Comparison of ENCODE assay signal across 11 mouse cellular contexts in genomic region chr5:140507466-140508208, GRCm38 (mm10). TPM values are rescaled to one million over a fixed set of nuclear protein-coding genes. Genes with fewer than 3 reads are reported as not detected.
A peak's percentile ranks its signal among the peaks of the same experiment; 100 is the strongest.
DNase-seq lines count a peak whose midpoint lies in the region; ATAC-seq lines count a peak whose summit lies in the region.
"Had no signal": no experiment of that assay in that cellular context is flagged by ENCODE, and none has a peak within 500 bp of the region (broad histone marks: within the 10 kb centered on the region; RNA-seq: fewer than 3 reads in every experiment).

No protein-coding gene starts in this region.

- H3K4me3 ChIP-seq in lung, embryonic 15.5 days, result no peak overlapping the region
- H3K4me3 ChIP-seq in limb, embryonic 10.5 days, result no peak overlapping the region
- no peak overlapping the region for H3K4me3 ChIP-seq in neural tube, embryonic 13.5 days
- H3K4me3 ChIP-seq: forebrain, embryonic 15.5 days had no signal

- 81% methylated on average over 14 of the region's 14 CpGs for WGBS in lung, embryonic 15.5 days
- WGBS in limb, embryonic 10.5 days, result 91% methylated on average over 14 of the region's 14 CpGs
- WGBS in neural tube, embryonic 13.5 days, result 85% methylated on average over 14 of the region's 14 CpGs

- H3K9ac ChIP-seq in lung, embryonic 15.5 days, result no peak overlapping the region
- H3K9ac ChIP-seq in neural tube, embryonic 13.5 days, result peak overlapping the region; percentile 79; the same call in 1 of the 2 replicates
- H3K9ac ChIP-seq: forebrain, embryonic 15.5 days had no signal

- no peaks in the 10 kb centered on the region for H3K9me3 ChIP-seq in lung, embryonic 15.5 days
- H3K9me3 ChIP-seq in limb, embryonic 10.5 days (replicated peaks), result no peaks in the 10 kb centered on the region
- no peaks in the 10 kb centered on the region for H3K9me3 ChIP-seq in neural tube, embryonic 13.5 days
- H3K9me3 ChIP-seq: forebrain, embryonic 15.5 days had no signal

- peaks cover 61% of the 10 kb centered on the region for H3K4me1 ChIP-seq in lung, embryonic 15.5 days
- peaks cover 74% of the 10 kb centered on the region for H3K4me1 ChIP-seq in limb, embryonic 10.5 days
- peaks cover 73% of the 10 kb centered on the region for H3K4me1 ChIP-seq in neural tube, embryonic 13.5 days (replicated peaks)

- DNase-seq in cerebellum, adult 11-12 months, result peak; percentile 29
- no peak for DNase-seq in cerebellum, adult 9-10 months
- DNase-seq in lung, postnatal 14 days, result no peak
- DNase-seq in limb, embryonic 10.5 days (ENCODE audit: low spot score), result no peak
- no peak for DNase-seq in testis, postnatal 10 days (ENCODE audit: low spot score)
- DNase-seq in left cerebral cortex, adult 18-20 months (ENCODE audit: low spot score in 2 of 2), result no peak

- ATAC-seq in lung, embryonic 15.5 days (ENCODE audit: borderline replicate concordance, extremely low read depth, low FRiP score, low TSS enrichment), result no peak
- no peak for ATAC-seq in neural tube, embryonic 13.5 days (ENCODE audit: low read depth)
- ATAC-seq: forebrain, embryonic 15.5 days; inflammation-experienced regulatory T-cells, adult 6 months had no signal

- no peaks in the 10 kb centered on the region for H3K27me3 ChIP-seq in lung, embryonic 15.5 days
- no peaks in the 10 kb centered on the region for H3K27me3 ChIP-seq in limb, embryonic 10.5 days (ENCODE audit: low read depth, poor library complexity, severe bottlenecking)
- H3K27me3 ChIP-seq in neural tube, embryonic 13.5 days, result peaks cover 6% of the 10 kb centered on the region
- H3K27me3 ChIP-seq: forebrain, embryonic 15.5 days had no signal

- 0 out of 2 replicates have a peak overlapping the region, but pooled peaks have one; percentile 6 for H3K4me2 ChIP-seq in lung, embryonic 15.5 days
- H3K4me2 ChIP-seq in neural tube, embryonic 13.5 days, result peak overlapping the region; percentile 80

- no peak overlapping the region for H3K27ac ChIP-seq in lung, embryonic 15.5 days
- peak overlapping the region; percentile 27; the same call in 1 of the 2 replicates for H3K27ac ChIP-seq in limb, embryonic 10.5 days
- H3K27ac ChIP-seq in neural tube, embryonic 13.5 days (replicated peaks), result no peak overlapping the region
- H3K27ac ChIP-seq: forebrain, embryonic 15.5 days; left cerebral cortex, adult 2 months had no signal

- H3K36me3 ChIP-seq in lung, embryonic 15.5 days, result no peaks in the 10 kb centered on the region
- peaks cover 7% of the 10 kb centered on the region; the same call in 1 of the 2 replicates for H3K36me3 ChIP-seq in limb, embryonic 10.5 days
- H3K36me3 ChIP-seq in neural tube, embryonic 13.5 days, result no peaks in the 10 kb centered on the region
- H3K36me3 ChIP-seq: forebrain, embryonic 15.5 days had no signal

RNA-seq across cellular contexts. Expression of gene Chst12, which starts 2.3 kb away (rescaled TPM):
- polyA plus RNA-seq in lung, embryonic 15.5 days (2015; fragmentation: Nextera tagmentation; extraction: Ambion mirVana), result 21.4 and 22.6 TPM in 2 replicates
- polyA plus RNA-seq in limb, embryonic 10.5 days (2016; fragmentation: Nextera tagmentation; extraction: Ambion mirVana), result 20.7 and 20.9 TPM in 2 replicates
- polyA plus RNA-seq in neural tube, embryonic 13.5 days (2015; fragmentation: Nextera tagmentation; extraction: Ambion mirVana), result 21.6 and 24.9 TPM in 2 replicates
- total RNA-seq in left cerebral cortex, adult 18-20 months (2021), result 10 to 100 TPM; 16.2 to 17.4 TPM

RNA-seq across cellular contexts. Expression of gene Grifin, which starts 57.2 kb away (rescaled TPM):
- polyA plus RNA-seq in lung, embryonic 15.5 days (2015; fragmentation: Nextera tagmentation; extraction: Ambion mirVana), result 0.28 TPM in 1 of 2 replicates, not detected in the other
- polyA plus RNA-seq in limb, embryonic 10.5 days (2016; fragmentation: Nextera tagmentation; extraction: Ambion mirVana), result not detected in 2 replicates
- polyA plus RNA-seq in neural tube, embryonic 13.5 days (2015; fragmentation: Nextera tagmentation; extraction: Ambion mirVana), result not detected in 2 replicates
- not detected for total RNA-seq in left cerebral cortex, adult 18-20 months (2021)
- total RNA-seq: left cerebral cortex, adult 2 months had no signal
- polyA plus RNA-seq: forebrain, embryonic 15.5 days had no signal
